Mouse (Mus musculus) left cerebral cortex, adult 11 months (tissue): ENCODE measurements around the gene Trp53i11.

ENCODE experiments used
- DNase-seq: peaks from one replicate; pipeline ENCODE4 v3.0.0; 2022; ENCODE audit warnings: low spot score

The Trp53i11 gene

DNA sequence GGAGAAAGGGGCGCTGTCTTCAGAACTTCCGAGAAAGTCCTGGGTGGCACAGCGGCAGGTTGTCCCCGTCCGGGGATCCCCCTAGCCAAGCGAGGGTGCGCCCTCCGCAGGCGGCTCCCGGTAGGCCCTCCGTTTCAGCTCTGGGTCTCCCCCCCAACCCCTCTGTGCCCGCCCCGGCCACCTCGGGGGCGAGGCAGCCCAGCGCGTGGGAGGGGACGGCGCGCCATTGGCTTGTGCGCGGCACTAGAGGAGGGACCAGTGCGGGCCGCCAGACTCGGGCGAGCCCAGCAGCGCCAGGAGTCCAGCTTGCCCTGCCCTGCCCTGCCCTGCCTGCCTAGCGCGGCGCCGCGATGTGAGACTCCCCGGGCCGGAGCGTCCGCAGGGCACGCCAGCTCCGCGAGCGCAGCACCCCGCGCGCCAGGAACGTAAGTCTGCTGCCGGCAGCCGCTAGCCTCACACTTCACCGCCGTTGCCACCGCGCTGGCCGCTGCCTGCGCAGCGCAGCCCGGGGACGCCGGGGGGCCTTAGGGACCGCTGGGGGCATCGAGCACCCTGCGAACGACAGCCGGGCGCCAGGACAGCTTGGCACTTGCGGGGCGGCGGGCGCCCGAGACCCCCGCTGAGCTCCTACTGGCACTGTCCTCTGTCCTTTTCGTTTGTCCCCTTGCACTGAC is at the start of gene Trp53i11:
TSS of gene Trp53i11 (plus strand) at position 226 of the 674 bp plus-strand sequence.
- no peak for DNase-seq

DNA sequence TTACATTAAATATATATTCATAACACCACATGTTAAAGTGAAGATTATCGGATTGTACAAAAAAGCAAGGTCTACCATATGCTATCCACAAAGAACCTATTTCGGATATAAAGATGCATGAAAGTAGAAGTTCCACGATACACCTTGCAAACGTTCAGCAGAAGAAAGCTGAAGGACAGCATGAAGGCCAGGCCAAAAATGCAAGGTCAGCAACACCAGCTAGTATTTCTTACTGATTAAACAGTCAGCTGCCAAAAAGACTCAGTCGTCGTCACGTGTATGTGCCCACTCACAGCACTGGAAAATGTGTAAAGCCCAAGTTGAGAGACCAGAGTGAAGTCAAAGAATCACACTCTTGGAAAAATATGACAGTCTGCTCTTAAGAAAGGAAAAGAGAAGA is 47.9 kb upstream of the Trp53i11 start:
- DNase-seq: no peak

DNA sequence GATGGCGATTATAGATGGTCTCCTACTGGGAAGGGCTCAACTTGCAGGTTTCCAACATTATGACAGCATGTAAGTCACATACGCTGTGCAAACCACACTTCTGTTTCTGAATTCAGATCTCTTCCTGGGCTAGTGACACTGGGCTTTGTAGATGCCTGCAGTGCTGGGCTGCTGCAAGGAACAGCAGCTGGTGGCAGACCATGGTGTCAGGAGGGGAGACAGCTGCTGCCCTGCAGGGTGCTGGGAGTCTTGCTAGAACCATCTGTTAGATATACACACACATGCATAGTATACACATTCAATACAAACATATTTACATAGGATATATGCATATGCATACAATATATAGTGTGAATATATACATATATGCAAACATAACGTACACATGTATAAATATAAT is 46.0 kb upstream of the Trp53i11 start:
- DNase-seq: no peak

DNA sequence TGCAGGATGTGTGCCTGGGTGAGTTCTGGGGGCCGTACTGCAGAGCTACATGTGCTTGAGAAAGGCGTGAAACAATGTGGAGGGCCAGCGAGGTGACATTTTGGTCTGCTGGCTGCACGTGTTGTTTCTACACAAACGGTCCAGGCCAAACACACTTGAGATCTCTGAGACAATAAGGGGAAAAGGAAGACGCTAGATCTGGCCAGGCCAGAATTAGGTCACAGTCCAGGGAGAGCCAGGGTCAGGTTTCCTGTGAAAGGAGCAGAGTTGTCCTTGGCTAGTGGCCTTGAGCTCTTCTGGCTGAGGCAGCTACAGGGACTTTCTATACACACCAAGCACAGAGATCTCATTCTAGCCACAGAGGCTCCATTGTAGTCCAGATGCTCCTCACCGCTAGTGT is 44.7 kb upstream of the Trp53i11 start:
- no peak for DNase-seq

DNA sequence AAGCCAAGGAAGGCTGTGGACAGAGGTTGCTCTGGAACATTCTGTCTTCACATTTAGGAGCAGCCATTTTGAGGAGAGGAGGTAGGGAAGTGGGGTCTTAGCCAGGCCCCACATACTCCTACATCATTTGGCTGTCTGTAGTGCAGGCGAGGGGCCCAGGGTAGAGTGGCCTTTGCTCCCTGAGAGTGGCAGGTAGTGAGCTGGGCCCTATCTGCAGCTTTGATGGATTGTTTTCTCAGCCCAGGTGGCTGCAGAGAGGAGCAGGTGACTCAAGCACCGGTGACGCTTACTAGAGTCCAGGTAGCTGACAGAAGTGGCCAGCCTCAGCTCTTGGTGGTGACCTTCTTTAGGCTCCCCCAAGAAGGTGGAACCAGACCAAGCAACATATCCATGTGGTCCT is 43.2 kb upstream of the Trp53i11 start:
- no peak for DNase-seq

DNA sequence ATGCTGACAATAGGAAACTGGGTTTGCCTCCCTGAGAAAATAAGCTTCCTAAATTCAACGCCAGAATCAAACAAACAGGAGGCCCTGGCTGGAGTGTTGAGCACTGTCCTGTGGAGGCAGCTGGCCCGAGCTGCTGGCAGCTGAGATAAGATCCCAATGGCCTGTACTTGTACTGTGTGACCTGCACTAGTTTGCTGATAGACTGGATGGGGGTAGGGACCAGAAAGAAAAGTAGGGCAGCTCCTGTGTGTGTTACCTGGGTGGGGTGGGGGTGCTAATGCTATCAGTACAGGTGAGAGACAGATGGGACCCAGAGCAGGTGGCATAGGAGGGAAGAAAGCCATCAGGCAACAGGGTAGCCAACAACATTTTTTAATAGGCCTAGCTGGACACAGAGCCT is 37.3 kb upstream of the Trp53i11 start:
- DNase-seq: no peak

DNA sequence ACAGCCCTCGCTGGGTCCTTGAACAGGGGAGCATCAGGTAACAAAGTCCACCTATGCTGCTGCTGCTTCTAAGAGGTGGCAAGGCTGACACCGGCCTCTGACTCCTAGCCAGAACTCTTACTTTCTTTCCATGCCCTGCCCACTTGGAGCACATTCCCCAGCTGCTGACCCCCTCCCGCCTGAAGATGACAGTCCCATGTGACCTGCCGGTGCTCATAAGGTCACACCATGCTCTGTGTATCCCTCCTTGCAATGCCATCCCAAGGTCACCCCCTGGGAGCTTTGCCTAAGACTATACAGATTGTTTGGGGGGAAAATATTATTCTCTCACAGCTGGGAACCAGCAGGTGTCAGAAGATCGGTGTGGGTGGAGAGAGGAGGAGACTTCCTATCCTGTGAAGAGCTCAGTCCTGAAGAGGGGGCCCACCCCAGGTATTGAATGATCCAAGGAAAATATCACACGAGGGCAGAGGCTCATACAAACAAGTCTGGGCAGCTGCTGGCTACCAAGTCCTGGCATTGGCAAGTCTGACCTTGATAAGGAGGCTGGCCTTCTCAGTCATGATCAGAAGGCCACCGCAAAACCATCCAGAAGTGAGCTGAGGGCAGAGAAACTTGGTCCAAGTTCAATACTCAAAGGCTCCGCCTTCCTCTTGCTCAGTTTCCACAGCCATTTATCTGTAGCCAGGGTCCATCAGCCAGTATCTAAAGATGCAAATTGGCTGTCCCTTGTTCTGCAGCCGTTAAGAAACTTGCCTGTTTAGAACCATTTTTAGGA is 36.5 kb upstream of the Trp53i11 start:
- no peak for DNase-seq

DNA sequence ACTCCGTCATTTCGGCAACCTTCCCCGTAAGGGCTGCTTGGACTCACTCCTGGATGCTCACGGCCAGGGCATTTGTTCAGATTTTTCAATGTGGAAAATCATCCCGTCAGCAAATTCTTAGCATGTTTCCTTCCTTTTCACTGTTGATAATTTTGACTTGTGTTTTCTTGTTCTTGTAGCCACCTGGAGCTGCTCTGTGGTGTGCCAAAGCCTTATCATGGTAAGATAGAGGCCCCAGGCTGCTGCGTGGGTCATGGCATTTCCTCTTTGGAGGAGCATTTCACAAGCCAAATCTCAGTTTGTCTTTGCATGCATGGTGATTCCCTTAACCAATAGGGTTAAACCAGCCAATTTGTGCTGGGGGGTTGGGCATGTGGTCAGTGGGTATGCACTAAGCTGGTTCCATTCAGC is 35.2 kb upstream of the Trp53i11 start:
- no peak for DNase-seq

DNA sequence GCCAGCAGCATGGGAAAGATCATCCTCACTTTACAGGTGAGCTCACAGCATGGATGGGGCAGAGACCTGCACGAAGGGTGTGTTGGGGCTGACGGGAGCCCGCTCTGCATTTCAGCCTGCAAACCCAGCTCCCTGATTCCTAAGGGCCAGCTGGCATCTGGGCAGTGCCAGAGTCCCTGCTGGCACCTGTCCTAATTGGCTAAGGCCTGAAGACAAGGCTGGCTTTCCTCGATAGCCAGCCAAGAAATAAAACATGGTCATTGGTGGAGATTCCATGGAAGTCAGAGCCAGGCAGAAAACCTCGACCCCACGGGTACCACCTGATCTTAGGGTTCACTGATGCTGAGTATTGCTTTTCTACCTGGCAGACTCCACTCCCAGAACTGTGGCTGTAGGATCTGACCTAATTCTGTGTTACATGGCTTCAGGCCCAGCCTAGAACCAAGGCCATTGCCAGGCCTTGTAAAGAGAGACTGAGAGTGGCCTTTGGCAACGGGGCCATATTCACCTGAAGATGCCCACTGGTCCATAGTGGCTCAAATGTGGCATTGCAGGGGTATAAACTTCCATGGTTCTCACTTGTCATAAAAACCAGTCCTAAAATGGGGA is 34.4 kb upstream of the Trp53i11 start:
- no peak for DNase-seq

DNA sequence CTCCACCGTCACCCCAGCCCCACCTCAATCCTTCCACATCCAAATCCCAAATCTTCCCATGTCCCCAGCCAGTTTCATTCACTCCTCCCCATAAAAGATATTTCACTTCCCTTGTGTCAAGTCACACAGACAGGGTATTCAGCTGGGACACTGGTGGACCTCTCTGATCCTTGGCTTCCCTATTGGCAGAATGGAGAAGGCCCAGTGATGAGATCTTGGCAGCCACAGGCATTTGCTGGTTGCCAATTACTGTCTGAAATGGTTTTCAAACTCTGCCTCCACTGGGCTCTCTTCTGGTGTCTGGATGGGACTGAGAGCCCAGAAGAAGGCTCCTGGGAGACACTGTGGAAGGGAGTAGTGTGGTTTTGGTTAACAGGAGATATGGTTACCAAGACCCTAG is 33.5 kb upstream of the Trp53i11 start:
- DNase-seq: no peak

DNA sequence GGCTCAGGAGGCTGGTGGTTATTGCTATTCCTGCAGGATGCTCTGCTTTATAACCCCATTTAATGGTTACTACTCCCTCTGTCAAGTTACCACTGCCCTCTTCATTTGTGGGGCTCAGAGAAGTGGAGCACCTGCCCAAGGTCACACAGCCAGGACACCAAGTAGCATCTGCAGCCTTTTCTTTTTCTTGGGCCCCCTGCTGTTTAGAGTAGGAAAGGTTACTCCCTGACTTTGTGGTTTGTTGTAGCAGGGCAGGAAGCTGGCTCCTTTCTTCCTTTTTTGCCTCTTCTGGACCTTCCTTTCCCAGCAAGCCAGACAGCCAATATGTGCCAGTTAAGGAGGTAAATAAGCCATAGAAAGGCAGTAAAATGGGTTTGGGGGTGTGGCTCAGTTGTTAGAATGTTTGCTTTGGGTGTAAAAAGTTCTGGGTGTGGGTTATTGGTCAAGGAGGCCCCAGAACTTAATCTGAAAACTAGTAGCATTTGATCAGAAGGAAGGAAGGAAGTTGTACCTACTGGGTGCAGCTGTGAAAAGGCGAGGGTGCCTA is 32.8 kb upstream of the Trp53i11 start:
- no peak for DNase-seq

DNA sequence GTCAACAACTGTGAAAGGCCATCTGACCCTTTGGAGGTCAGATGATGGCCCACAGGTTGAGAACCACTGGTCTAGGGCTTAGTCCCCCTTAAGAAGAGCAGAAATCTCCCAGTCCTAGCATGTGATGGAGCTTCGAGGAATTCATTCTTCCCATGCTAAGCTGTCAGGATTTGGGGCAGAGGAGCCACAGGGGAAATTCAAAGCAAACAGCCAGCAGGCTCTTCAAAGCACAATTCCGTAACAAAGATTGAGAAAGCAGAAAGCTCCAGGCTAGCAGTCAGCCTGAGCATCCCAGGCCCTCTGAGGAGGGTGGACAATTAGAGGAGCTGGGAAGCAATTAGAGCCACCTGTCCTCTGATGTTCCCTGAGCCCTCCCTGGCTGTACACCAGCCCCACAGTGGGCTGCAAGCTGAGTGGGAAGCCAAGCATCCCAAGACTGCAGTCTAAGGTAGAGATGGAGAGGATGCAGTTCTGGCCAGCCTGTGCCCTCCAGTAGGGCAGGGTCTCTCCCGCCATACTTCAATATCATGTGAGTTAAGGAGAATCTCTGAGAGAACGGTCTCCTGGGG is 26.8 kb upstream of the Trp53i11 start:
- DNase-seq: no peak

DNA sequence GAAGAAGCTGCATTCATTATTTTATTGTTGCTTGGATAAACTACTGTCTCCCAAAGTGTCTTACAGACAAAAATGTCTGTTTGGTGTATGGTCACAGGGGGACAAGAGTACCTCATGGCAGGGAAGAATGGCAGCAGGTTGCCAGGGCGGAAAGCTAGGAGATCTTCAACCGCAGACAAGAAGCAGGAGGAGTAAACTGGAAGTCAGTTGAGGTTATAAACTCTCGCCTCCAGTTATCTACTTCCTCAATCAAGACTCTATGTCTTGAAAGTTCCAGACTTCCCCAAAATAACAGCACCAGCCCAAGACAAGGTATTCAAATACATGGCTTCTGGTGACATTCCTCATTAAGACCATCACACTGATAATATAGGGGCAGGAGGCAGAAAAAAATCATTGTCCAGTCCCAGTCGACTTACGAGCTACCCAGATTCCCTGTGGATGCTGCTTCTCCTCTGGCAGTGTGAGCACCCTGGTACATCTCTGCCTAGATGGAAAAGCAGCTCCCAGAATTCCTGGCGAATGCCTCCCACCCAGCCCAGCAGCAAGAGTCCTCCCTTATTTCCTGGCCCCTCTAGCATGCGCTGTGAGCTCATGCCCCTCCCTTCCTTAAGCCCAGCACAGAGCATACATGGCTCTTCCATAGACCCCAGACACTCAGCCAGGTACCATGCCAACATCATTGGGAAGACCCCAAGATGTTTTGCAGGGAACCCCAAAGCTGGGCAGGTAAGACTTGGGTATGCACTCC is 25.3 kb upstream of the Trp53i11 start:
- DNase-seq: no peak

DNA sequence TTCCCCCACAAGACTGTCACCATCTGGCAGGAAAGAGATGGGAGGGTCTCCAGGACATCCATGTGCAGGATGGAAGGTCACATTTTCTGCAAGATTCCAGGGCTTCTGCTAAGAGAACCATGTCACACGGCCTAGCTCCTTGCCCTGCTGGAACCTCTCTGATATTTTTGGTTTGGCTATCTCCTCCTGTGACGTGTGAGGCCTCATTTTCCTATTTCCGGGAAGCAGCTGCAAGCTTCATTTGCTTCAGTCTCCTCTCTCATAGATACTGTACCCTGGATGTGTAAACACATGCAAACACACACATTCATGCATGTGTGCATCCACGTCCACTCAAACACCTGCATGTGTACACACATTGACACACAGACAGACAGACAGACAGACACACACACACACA is 24.6 kb upstream of the Trp53i11 start:
- DNase-seq: no peak

DNA sequence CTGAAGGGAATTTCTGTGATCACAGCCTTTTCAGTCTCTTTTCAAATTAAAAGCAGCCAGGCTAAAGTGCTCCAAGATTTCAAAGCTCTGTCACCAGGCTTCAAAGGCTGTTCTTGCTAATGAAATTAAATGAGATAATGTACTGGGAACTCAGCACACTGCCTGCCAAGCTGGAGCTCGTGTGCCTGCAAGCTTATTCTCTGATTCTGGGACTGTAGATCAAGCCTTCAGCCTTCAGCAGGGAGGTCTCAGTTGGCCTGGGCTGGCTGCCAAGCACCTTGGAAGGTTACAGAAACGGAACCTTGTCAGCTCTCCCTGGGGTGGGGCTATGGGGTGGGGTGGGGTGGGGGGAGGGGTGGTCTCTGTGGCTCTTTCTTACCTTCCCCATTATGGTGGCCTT is 24.0 kb upstream of the Trp53i11 start:
- no peak for DNase-seq

DNA sequence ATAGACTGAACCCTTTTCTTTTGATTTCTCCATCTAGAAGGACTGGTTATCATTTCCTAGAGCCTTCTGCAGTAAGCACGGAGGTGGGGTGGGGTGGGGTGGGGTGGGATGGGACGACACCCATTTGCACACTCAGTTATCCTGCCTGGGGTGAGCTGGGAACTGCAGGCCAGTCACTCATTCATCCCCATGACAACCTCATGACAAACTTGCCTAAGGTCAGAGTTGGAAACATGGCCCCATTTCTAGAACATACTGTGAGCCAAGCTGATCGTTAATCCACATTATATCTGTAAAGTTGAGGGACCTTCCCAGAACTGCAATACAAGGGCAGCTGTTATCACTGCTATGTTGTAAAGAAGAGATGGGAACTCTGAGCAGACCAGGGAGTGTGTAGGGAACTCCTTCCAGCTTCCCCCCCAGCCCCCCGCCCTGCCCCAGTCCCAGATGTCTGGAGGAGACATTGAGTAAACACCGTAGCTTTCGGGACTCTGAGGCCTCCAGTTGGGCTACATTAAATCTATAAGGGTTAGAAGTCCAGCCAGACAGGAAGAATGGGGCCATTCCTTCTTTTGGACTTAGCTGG is 23.5 kb upstream of the Trp53i11 start:
- DNase-seq: no peak

DNA sequence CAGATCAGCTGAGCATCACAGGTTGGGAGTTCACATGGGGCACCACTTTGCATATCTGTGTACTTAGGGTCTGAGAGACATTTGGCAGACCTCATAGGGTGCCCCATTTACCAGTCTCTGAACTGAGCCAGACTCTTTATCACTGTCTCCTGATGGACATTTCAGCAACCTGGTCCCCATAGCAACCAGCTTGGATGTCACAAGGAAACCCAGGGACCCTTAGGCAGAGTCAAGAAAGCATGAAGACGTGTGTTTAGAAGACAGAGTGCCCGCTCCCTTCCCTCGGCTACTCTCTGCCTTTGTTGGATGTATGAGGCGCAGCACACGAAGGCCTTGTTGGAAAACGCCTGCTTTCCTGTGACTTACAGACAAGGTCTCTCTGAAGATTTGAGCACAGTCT is 21.1 kb upstream of the Trp53i11 start:
- DNase-seq: no peak

DNA sequence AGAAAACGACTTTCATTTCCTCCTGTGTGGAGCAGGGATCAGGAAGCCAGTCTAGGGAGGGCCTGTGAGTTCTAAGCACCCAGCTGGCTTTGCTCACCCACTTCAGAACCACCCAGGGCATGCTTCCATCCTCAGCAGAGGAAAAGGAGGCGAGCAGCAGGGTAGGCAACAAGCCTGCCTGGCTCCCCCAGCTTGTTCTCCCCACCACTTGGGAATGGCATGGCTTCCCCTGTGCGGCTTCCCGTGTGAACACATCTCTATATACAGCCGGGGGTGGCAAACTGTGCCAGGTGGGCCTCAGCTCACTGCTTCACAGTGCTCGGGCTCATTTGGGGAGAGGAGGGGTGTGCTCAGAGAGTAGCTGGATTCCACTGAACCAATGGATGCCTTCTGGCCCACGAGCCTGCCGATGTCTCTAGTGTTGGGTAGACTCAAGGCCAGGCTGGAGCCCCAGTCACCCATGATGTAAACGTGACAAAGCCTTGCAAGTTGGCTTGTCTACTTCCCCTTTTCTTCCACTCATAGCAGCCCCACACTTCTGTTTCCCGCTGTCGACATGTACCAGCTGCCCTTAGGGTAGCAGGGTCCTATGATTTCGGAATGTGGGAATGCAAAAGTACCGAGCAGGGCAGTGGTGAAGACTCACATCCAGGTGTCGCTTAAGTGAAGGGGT is 20.5 kb upstream of the Trp53i11 start:
- DNase-seq: no peak

DNA sequence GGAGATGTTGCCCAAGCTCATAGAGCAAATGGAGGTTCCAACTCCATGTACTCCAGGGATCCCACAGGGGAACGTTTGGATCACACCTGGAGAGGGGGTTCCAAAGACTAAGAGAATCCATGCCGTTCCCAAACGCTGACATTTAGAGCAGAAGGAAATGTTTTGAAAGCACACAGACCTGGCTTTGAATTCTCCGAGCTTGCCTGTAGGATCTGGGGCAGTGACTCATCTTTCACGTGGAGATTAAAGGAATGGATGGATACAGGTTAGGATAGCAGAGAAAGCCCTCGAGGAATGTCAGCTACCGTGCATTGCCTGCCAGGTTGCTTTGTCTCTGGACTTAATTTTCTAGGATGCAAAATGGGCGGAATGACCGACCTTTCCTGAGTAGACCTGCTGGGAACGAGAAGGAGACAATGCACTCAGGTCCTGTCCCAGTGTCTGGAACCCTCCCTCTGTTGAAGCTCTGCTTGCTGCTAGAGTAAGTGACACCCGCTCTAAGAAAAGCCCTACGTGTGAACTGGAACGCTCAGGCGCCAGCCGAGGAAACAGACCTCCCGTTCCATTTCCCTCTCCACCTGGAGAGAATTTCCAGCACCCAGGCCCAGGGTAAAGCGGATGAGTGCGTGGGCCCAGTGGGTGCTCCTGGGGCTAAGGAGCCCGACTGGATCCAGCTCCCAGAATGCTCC is 17.0 kb upstream of the Trp53i11 start:
- DNase-seq: no peak

DNA sequence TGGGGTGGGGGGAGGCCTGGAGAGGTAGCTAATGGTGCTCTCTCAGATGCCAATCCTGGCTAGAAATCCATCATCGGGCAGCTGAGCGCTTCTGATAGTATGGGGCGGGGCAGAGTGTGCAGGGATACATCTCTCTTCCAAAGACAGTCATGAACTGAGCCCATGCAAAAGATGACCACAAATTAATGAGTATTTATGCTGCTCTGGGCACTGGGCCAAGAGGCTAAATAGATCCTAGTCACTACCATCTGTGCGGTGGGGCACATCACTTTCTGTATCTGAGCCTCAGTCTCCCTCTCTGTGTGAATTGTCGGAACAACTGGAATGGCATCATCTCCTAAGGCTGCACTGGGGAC is 16.5 kb upstream of the Trp53i11 start:
- DNase-seq: no peak

DNA sequence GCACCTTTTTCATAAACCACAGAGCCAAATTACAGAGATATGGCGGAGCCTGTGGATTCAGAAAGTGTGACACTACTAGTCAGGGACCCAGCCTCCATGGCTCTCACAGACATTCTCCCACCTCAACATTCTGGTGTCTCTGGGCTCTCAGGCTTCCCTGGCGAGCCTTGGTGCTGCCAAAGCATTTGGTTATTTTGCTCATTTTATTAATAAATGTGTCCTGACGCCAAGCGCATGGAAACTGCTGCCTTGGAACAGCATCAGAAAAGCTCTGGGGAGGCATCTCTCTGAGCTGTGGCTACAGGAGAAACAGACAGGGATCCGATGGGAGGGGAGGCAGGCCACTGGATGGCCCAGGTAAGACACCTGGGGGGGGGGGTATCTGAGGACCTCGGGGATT is 15.4 kb upstream of the Trp53i11 start:
- DNase-seq: no peak
